Mouse (Mus musculus) liver, embryonic 14.5 days (tissue): ENCODE data around the gene Gm49325.

Source experiments
- CTCF ChIP-seq: IDR thresholded peaks from 2 replicates; pipeline ENCODE4 v1.5.1; 2016; ENCODE audit warnings: antibody characterized with exemption, low read depth, control low read depth
- EP300 ChIP-seq: IDR thresholded peaks from 2 replicates; pipeline ENCODE4 v1.6.1; 2016; ENCODE audit warnings: antibody characterized with exemption, low read depth

GRCm38 (mm10) chr10:77606855-77607254 lies 858 bp downstream of the Gm49325 start:
- TF ChIP-seq EP300 (no peak), CTCF (peak; percentile 2; the same call in 1 of the 2 replicates)
